Comparison of ENCODE assay signal across 9 mouse cellular contexts in the genomic region with DNA sequence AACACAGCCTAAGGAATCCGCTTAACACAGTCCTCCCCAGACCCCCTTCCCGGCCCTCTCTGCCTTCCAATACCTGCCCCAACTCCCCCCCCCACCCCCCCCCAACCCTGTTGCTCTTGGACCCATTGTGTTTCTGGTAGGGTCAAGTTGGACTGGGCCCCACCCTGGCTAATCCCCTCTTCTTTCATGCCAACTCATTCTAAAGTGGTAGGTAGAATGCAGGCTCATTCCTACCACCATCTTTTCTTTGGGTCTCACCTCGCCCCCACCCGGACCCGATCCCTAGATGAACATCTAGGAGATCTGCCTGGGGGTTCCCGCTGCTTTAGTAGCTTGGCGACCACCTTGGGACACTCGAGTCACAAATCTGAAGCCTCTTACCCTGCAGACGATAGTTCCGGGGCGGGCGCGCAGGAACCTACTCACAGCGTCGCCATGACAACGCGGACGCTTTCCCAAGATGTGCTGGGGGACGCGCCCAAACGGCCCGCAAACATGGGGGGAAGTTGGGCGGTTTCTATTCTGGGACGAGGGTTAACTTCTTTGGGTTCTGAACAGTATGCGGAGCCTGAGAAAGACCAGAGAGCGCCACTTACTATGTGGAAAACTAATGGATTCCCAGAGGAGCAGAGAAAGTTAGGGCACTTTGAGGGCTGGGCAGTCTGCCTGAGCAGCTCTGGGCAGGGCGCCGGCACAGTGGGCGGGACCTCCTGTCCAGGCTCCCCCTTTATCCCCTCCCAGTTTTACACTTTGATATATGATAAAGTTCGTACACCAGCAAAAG. TPM values are rescaled to one million over a fixed set of nuclear protein-coding genes. Genes with fewer than 3 reads are reported as not detected.
DNase-seq lines count a peak whose midpoint lies in the region; ATAC-seq and TF ChIP-seq lines count a peak whose summit lies in the region.
"Had no signal": no experiment of that assay in that cellular context is flagged by ENCODE, and none has a peak within 500 bp of the region (broad histone marks: within the 10 kb centered on the region; RNA-seq: fewer than 3 reads in every experiment).

TSS of gene Cfap221 (minus strand) at position 437 of the 784 bp plus-strand sequence.

- no peak for TF ChIP-seq POLR2A in thymus, adult 2 months (IDR thresholded peaks at IDR 0.05; ENCODE audit: control insufficient read depth, extremely low read depth, insufficient read depth, low read length, poor library complexity)

- peak within 1 kb of the TSS; percentile 46 for H3K4me3 ChIP-seq in embryonic facial prominence, embryonic 14.5 days (ENCODE audit: low read depth, low read length)
- peak within 1 kb of the TSS; percentile 65 for H3K4me3 ChIP-seq in heart, embryonic 15.5 days
- peak within 1 kb of the TSS; percentile 54 for H3K4me3 ChIP-seq in liver, embryonic 13.5 days (replicated peaks)
- peak within 1 kb of the TSS; percentile 34 for H3K4me3 ChIP-seq in neural tube, embryonic 11.5 days (ENCODE audit: low read depth, low read length)
- H3K4me3 ChIP-seq in thymus, adult 2 months (ENCODE audit: control insufficient read depth, insufficient read depth, low read length): no peak within 1 kb of the TSS

- no peaks in the 10 kb centered on the region for H3K9me3 ChIP-seq in embryonic facial prominence, embryonic 14.5 days (ENCODE audit: control insufficient read depth, low read length)
- H3K9me3 ChIP-seq in heart, embryonic 15.5 days (replicated peaks): no peaks in the 10 kb centered on the region
- no peaks in the 10 kb centered on the region for H3K9me3 ChIP-seq in liver, embryonic 13.5 days (replicated peaks)
- H3K9me3 ChIP-seq in neural tube, embryonic 11.5 days (ENCODE audit: control insufficient read depth, low read length): no peaks in the 10 kb centered on the region

- 7% methylated on average over 30 of the region's 30 CpGs for WGBS in embryonic facial prominence, embryonic 14.5 days
- 5% methylated on average over 30 of the region's 30 CpGs for WGBS in heart, embryonic 15.5 days
- 5% methylated on average over 30 of the region's 30 CpGs for WGBS in liver, embryonic 13.5 days (ENCODE audit: insufficient replicate concordance)
- 6% methylated on average over 30 of the region's 30 CpGs for WGBS in neural tube, embryonic 11.5 days
- 8% methylated on average over 30 of the region's 30 CpGs for WGBS in thymus, adult 2 months

- peak; percentile 92 for ATAC-seq in embryonic facial prominence, embryonic 14.5 days (ENCODE audit: low read depth)
- peak; percentile 79 for ATAC-seq in heart, embryonic 15.5 days (replicated peaks; ENCODE audit: insufficient number of reproducible peaks, insufficient read depth, low FRiP score, low read depth)
- ATAC-seq in liver, embryonic 13.5 days (ENCODE audit: low read depth): peak; percentile 80
- peak; percentile 86 for ATAC-seq in neural tube, embryonic 11.5 days (ENCODE audit: insufficient read depth, low FRiP score, low TSS enrichment)

- peak; percentile 55 to 67 for DNase-seq in cerebellum, postnatal 10 days
- DNase-seq in cerebellum, postnatal 36 days: no peak
- DNase-seq in embryonic facial prominence, embryonic 14.5 days (ENCODE audit: low spot score): peak; percentile 92
- DNase-seq in kidney, postnatal 14 days: peak; percentile 79
- DNase-seq in liver, embryonic 13.5 days: peak; percentile 26
- peak; percentile 86 for DNase-seq in neural tube, embryonic 11.5 days (ENCODE audit: low spot score)
- peak; percentile 19 for DNase-seq in thymus, adult 2 months

- no peak within 1 kb of the TSS for H3K27ac ChIP-seq in embryonic facial prominence, embryonic 14.5 days (replicated peaks; ENCODE audit: low read depth, low read length)
- H3K27ac ChIP-seq in heart, embryonic 15.5 days: no peak within 1 kb of the TSS
- no peak within 1 kb of the TSS for H3K27ac ChIP-seq in liver, embryonic 13.5 days
- no peak within 1 kb of the TSS for H3K27ac ChIP-seq in neural tube, embryonic 11.5 days (ENCODE audit: low read depth, low read length)
- H3K27ac ChIP-seq in thymus, adult 2 months (ENCODE audit: control insufficient read depth, insufficient read depth, low read length): no peak within 1 kb of the TSS

- H3K27me3 ChIP-seq in embryonic facial prominence, embryonic 14.5 days (replicated peaks; ENCODE audit: control insufficient read depth, insufficient read depth, low read length): no peaks in the 10 kb centered on the region
- H3K27me3 ChIP-seq in heart, embryonic 15.5 days: no peaks in the 10 kb centered on the region
- 0 out of 2 replicates have a peak, but pooled peaks cover 2% of the 10 kb centered on the region for H3K27me3 ChIP-seq in liver, embryonic 13.5 days
- no peaks in the 10 kb centered on the region for H3K27me3 ChIP-seq in neural tube, embryonic 11.5 days (ENCODE audit: control insufficient read depth, insufficient read depth, low read length)
- H3K27me3 ChIP-seq in thymus, adult 2 months (ENCODE audit: control insufficient read depth, insufficient read depth, low read length): no peaks in the 10 kb centered on the region

- 0 out of 2 replicates have a peak, but pooled peaks cover 5% of the 10 kb centered on the region for H3K4me1 ChIP-seq in embryonic facial prominence, embryonic 14.5 days (ENCODE audit: control insufficient read depth, insufficient read depth, low read length)
- peaks cover 3% of the 10 kb centered on the region; the same call in 1 of the 2 replicates for H3K4me1 ChIP-seq in heart, embryonic 15.5 days (replicated peaks)
- H3K4me1 ChIP-seq in liver, embryonic 13.5 days (replicated peaks): peaks cover 8% of the 10 kb centered on the region
- no peaks in the 10 kb centered on the region for H3K4me1 ChIP-seq in neural tube, embryonic 11.5 days (ENCODE audit: control insufficient read depth, insufficient read depth, low read length)
- peaks cover 6% of the 10 kb centered on the region for H3K4me1 ChIP-seq in thymus, adult 2 months (replicated peaks; ENCODE audit: control insufficient read depth, insufficient read depth, low read length)

- no peak for TF ChIP-seq CTCF in thymus, adult 2 months (IDR thresholded peaks at IDR 0.05; ENCODE audit: borderline replicate concordance, control insufficient read depth, extremely low read depth, insufficient read depth, low read length, poor library complexity)

- H3K36me3 ChIP-seq in embryonic facial prominence, embryonic 14.5 days (ENCODE audit: control insufficient read depth, insufficient read depth, low read length): no peaks in the 10 kb centered on the region
- H3K36me3 ChIP-seq in heart, embryonic 15.5 days: no peaks in the 10 kb centered on the region
- no peaks in the 10 kb centered on the region for H3K36me3 ChIP-seq in liver, embryonic 13.5 days
- no peaks in the 10 kb centered on the region for H3K36me3 ChIP-seq in neural tube, embryonic 11.5 days (ENCODE audit: control insufficient read depth, insufficient read depth, low read length)
- H3K36me3 ChIP-seq in thymus, adult 2 months (ENCODE audit: control insufficient read depth, insufficient read depth, low read length): no peaks in the 10 kb centered on the region

- peak within 1 kb of the TSS; percentile 52 for H3K9ac ChIP-seq in embryonic facial prominence, embryonic 14.5 days (ENCODE audit: low read depth, low read length)
- H3K9ac ChIP-seq in heart, embryonic 15.5 days: peak within 1 kb of the TSS; percentile 51
- H3K9ac ChIP-seq in liver, embryonic 13.5 days: no peak within 1 kb of the TSS
- no peak within 1 kb of the TSS for H3K9ac ChIP-seq in neural tube, embryonic 11.5 days (ENCODE audit: low read length)

- peak within 1 kb of the TSS; percentile 61 for H3K4me2 ChIP-seq in embryonic facial prominence, embryonic 14.5 days (ENCODE audit: low read depth, low read length)
- peak within 1 kb of the TSS; percentile 88 for H3K4me2 ChIP-seq in heart, embryonic 15.5 days
- H3K4me2 ChIP-seq in liver, embryonic 13.5 days: peak within 1 kb of the TSS; percentile 64
- peak within 1 kb of the TSS; percentile 60 for H3K4me2 ChIP-seq in neural tube, embryonic 11.5 days (ENCODE audit: low read depth)

RNA-seq across cellular contexts. Expression of gene Cfap221, which starts in this region (rescaled TPM):
- 0.10 and 1.1 TPM in 2 replicates for polyA plus RNA-seq in embryonic facial prominence, embryonic 14.5 days (2014; fragmentation: Nextera tagmentation; extraction: Ambion mirVana)
- polyA plus RNA-seq in heart, embryonic 15.5 days (2015; fragmentation: Nextera tagmentation; extraction: Ambion mirVana): 0.08 TPM in 1 of 2 replicates, not detected in the other
- not detected in 2 replicates for polyA plus RNA-seq in liver, embryonic 13.5 days (2015; fragmentation: Nextera tagmentation; extraction: Ambion mirVana)
- 0.41 TPM in 1 of 2 replicates, not detected in the other for polyA plus RNA-seq in neural tube, embryonic 11.5 days (2014; fragmentation: Nextera tagmentation; extraction: Ambion mirVana)
- not detected in 2 replicates for polyA plus RNA-seq in thymus, adult 2 months (2012; rRNA removed)
- polyA plus RNA-seq: spleen, adult 2 months had no signal

Comparison
In these comparisons a context has a peak if more than half of its experiments do, and no peak if none do; other contexts are left out.
1. DNase-seq: peak in cerebellum, postnatal 10 days (2 of 2), embryonic facial prominence, embryonic 14.5 days (single experiment) and kidney, postnatal 14 days (single experiment); none in cerebellum, postnatal 36 days (0 of 2).
2. Peak in ATAC-seq, H3K4me3 ChIP-seq, H3K9ac ChIP-seq and H3K4me2 ChIP-seq in heart, embryonic 15.5 days; RNA of the gene not detected or under 1 TPM.
3. Peak in DNase-seq, ATAC-seq, H3K4me3 ChIP-seq and H3K4me2 ChIP-seq in liver, embryonic 13.5 days; RNA of the gene not detected or under 1 TPM.
4. Peak in DNase-seq, ATAC-seq, H3K4me3 ChIP-seq and H3K4me2 ChIP-seq in neural tube, embryonic 11.5 days; RNA of the gene not detected or under 1 TPM.
5. Peak in DNase-seq in thymus, adult 2 months; RNA of the gene not detected or under 1 TPM.
6. Peak in every context shown above with its lines, with median percentiles within 50 percentile points of each other: ATAC-seq and H3K4me2 ChIP-seq.